Mouse (Mus musculus): ENCODE results near the gene Arhgef12. TPM values are rescaled to one million over a fixed set of nuclear protein-coding genes. Genes with fewer than 3 reads are reported as not detected.
"Not testable (repeated sequence)": the region's sequence is repeated elsewhere in the genome, so short reads cannot be mapped to it uniquely, and the experiment has no call there.

Gene Arhgef12
- total and polyA plus RNA-seq, 2 experiments from 2014 or later, result 14.0 to 86.0 TPM

- no peaks in the 10 kb centered on the region for H3K27me3 ChIP-seq (ENCODE audit: insufficient read depth, low read length)
- DNase-seq (ENCODE audit: low spot score), result no peak
- H3K4me3 ChIP-seq (ENCODE audit: low read length), result no peak overlapping the region
- H3K9me3 ChIP-seq (ENCODE audit: low read length), result no peaks in the 10 kb centered on the region
- no peaks in the 10 kb centered on the region for H3K4me1 ChIP-seq (ENCODE audit: insufficient read depth, low read length)
- H3K9ac ChIP-seq (replicated peaks; ENCODE audit: low read length), result no peak overlapping the region
- TF ChIP-seq CTCF (IDR thresholded peaks at IDR 0.05; ENCODE audit: low read depth), result no peak
- WGBS, result 69% methylated on average over 11 of the region's 11 CpGs
- ATAC-seq, result no peak
- no peak overlapping the region for H3K27ac ChIP-seq
- H3K36me3 ChIP-seq (ENCODE audit: insufficient read depth, low read length), result peaks cover 61% of the 10 kb centered on the region
- no peak overlapping the region for H3K4me2 ChIP-seq (ENCODE audit: low read depth, low read length)
These were observed 138.0 kb downstream of the Arhgef12 start for GRCm38 (mm10) chr9:42968894-42969521.

- H3K4me1 ChIP-seq (ENCODE audit: insufficient read depth, low read length), result no peaks in the 10 kb centered on the region
- H3K9me3 ChIP-seq (ENCODE audit: low read length), result no peaks in the 10 kb centered on the region
- ATAC-seq (no peak; the same call in 1 of the 2 replicates), DNase-seq (ENCODE audit: low spot score) (no peak)
- WGBS, result 73% methylated on average over 9 of the region's 9 CpGs
- no peak for TF ChIP-seq CTCF (IDR thresholded peaks at IDR 0.05; ENCODE audit: low read depth)
- peaks cover 51% of the 10 kb centered on the region for H3K36me3 ChIP-seq (ENCODE audit: insufficient read depth, low read length)
- no peak overlapping the region for H3K9ac ChIP-seq (replicated peaks; ENCODE audit: low read length)
- H3K4me3 ChIP-seq (ENCODE audit: low read length), result no peak overlapping the region
- H3K27ac ChIP-seq, result no peak overlapping the region
- H3K27me3 ChIP-seq (ENCODE audit: insufficient read depth, low read length), result no peaks in the 10 kb centered on the region
- H3K4me2 ChIP-seq (ENCODE audit: low read depth, low read length), result no peak overlapping the region
These were observed 139.3 kb downstream of the Arhgef12 start for GRCm38 (mm10) chr9:42967731-42968130.

GRCm38 (mm10) chr9:42964809-42965208 is 142.2 kb downstream of the Arhgef12 start:
- H3K4me1 ChIP-seq (ENCODE audit: insufficient read depth, low read length); H3K27me3 ChIP-seq (ENCODE audit: insufficient read depth, low read length); H3K4me2 ChIP-seq (ENCODE audit: low read depth, low read length); H3K9ac ChIP-seq (replicated peaks; ENCODE audit: low read length); H3K27ac ChIP-seq; H3K4me3 ChIP-seq (ENCODE audit: low read length); ATAC-seq; DNase-seq (ENCODE audit: low spot score); H3K9me3 ChIP-seq (ENCODE audit: low read length): not testable (repeated sequence)
- WGBS, result 80% methylated on average over 3 of the region's 3 CpGs
- peaks cover 28% of the 10 kb centered on the region for H3K36me3 ChIP-seq (ENCODE audit: insufficient read depth, low read length)

- Histone ChIP-seq H3K4me2 (ENCODE audit: low read depth, low read length) (no peak overlapping the region), H3K4me3 (ENCODE audit: low read length) (no peak overlapping the region), H3K4me1 (ENCODE audit: insufficient read depth, low read length) (no peaks in the 10 kb centered on the region), H3K9ac (replicated peaks; ENCODE audit: low read length) (no peak overlapping the region), H3K27me3 (ENCODE audit: insufficient read depth, low read length) (no peaks in the 10 kb centered on the region), H3K36me3 (ENCODE audit: insufficient read depth, low read length) (peaks cover 27% of the 10 kb centered on the region; the same call in 1 of the 2 replicates), H3K9me3 (ENCODE audit: low read length) (no peaks in the 10 kb centered on the region), H3K27ac (no peak overlapping the region)
- WGBS, result 50% methylated on average over 12 of the region's 12 CpGs
- peak; percentile 73 for DNase-seq (ENCODE audit: low spot score)
- TF ChIP-seq CTCF (IDR thresholded peaks at IDR 0.05; ENCODE audit: low read depth), result peak; percentile 1; the same call in 1 of the 2 replicates
- ATAC-seq, result peak; percentile 45; the same call in 1 of the 2 replicates
These were observed 142.7 kb downstream of the Arhgef12 start for GRCm38 (mm10) chr9:42964366-42964765.

- ATAC-seq, result no peak
- no peak overlapping the region for H3K27ac ChIP-seq
These were observed 144.5 kb downstream of the Arhgef12 start for GRCm38 (mm10) chr9:42962506-42962905.

GRCm38 (mm10) chr9:42958401-42958800 is 148.6 kb downstream of the Arhgef12 start:
- no peak overlapping the region for H3K4me2 ChIP-seq (ENCODE audit: low read depth, low read length)
- H3K27me3 ChIP-seq (ENCODE audit: insufficient read depth, low read length), result no peaks in the 10 kb centered on the region
- ATAC-seq, result 0 out of 2 replicates have a peak, but pooled peaks have one; percentile 7
- H3K36me3 ChIP-seq (ENCODE audit: insufficient read depth, low read length), result no peaks in the 10 kb centered on the region
- no peak overlapping the region for H3K4me3 ChIP-seq (ENCODE audit: low read length)
- no peak for DNase-seq (ENCODE audit: low spot score)
- no peaks in the 10 kb centered on the region for H3K4me1 ChIP-seq (ENCODE audit: insufficient read depth, low read length)
- TF ChIP-seq CTCF (IDR thresholded peaks at IDR 0.05; ENCODE audit: low read depth), result no peak
- H3K27ac ChIP-seq, result no peak overlapping the region
- H3K9me3 ChIP-seq (ENCODE audit: low read length), result no peaks in the 10 kb centered on the region
- H3K9ac ChIP-seq (replicated peaks; ENCODE audit: low read length), result no peak overlapping the region
- 41% methylated on average over 7 of the region's 7 CpGs for WGBS

More at GRCm38 (mm10) chr9:42962506-42962905, 144.5 kb downstream of the Arhgef12 start:
- Histone ChIP-seq H3K4me3 (ENCODE audit: low read length) (no peak overlapping the region), H3K27me3 (ENCODE audit: insufficient read depth, low read length) (no peaks in the 10 kb centered on the region), H3K4me2 (ENCODE audit: low read depth, low read length) (no peak overlapping the region), H3K9me3 (ENCODE audit: low read length) (no peaks in the 10 kb centered on the region), H3K36me3 (ENCODE audit: insufficient read depth, low read length) (peaks cover 12% of the 10 kb centered on the region; the same call in 1 of the 2 replicates), H3K4me1 (ENCODE audit: insufficient read depth, low read length) (no peaks in the 10 kb centered on the region), H3K9ac (replicated peaks; ENCODE audit: low read length) (no peak overlapping the region)
- no peak for TF ChIP-seq CTCF (IDR thresholded peaks at IDR 0.05; ENCODE audit: low read depth)
- no peak for DNase-seq (ENCODE audit: low spot score)
- 86% methylated on average over 6 of the region's 6 CpGs for WGBS

GRCm38 (mm10) chr9:42948381-42948780 is 158.7 kb downstream of the Arhgef12 start:
- Histone ChIP-seq H3K4me2 (ENCODE audit: low read depth, low read length) (no peak overlapping the region), H3K9ac (replicated peaks; ENCODE audit: low read length) (no peak overlapping the region), H3K9me3 (ENCODE audit: low read length) (no peaks in the 10 kb centered on the region), H3K27ac (no peak overlapping the region), H3K36me3 (ENCODE audit: insufficient read depth, low read length) (no peaks in the 10 kb centered on the region), H3K4me3 (ENCODE audit: low read length) (no peak overlapping the region), H3K27me3 (ENCODE audit: insufficient read depth, low read length) (no peaks in the 10 kb centered on the region), H3K4me1 (ENCODE audit: insufficient read depth, low read length) (no peaks in the 10 kb centered on the region)
- 60% methylated on average over 1 of the region's 1 CpGs for WGBS
- no peak for TF ChIP-seq CTCF (IDR thresholded peaks at IDR 0.05; ENCODE audit: low read depth)
- ATAC-seq (no peak), DNase-seq (ENCODE audit: low spot score) (no peak)
